Mouse (Mus musculus) liver, embryonic 11.5 days (tissue): ENCODE data around the gene Sh3rf1. TPM values are rescaled to one million over a fixed set of nuclear protein-coding genes. Genes with fewer than 3 reads are reported as not detected.

Experiments used
- ATAC-seq: fragments of 200-750 bp; cut with Nextera tagmentation; replicated peaks from 2 replicates; pipeline ENCODE4 v1.8.0; 2017; ENCODE audit warnings: moderate number of reproducible peaks, mild to moderate bottlenecking, moderate TSS enrichment, moderate library complexity; ENCODE audit not compliant: low FRiP score
- DNase-seq: peaks from one replicate; pipeline ENCODE4 v3.0.0-alpha.2; 2017; ENCODE audit warnings: low spot score
- H3K27ac ChIP-seq: fragments of 300-500 bp; sonication (generic); 2 replicates; pipeline ENCODE4 v1.5.1; 2014; ENCODE audit warnings: mild to moderate bottlenecking, low read depth, low read length, control low read depth
- H3K27me3 ChIP-seq: fragments of 300-500 bp; sonication (generic); replicated peaks from 2 replicates; pipeline ENCODE4 v1.6.1; 2014; ENCODE audit warnings: low read length, mixed read lengths; ENCODE audit not compliant: control insufficient read depth, insufficient read depth
- H3K36me3 ChIP-seq: fragments of 300-500 bp; sonication (generic); 2 replicates; pipeline ENCODE4 v1.6.1; 2014; ENCODE audit warnings: mild to moderate bottlenecking, low read length, moderate library complexity, mixed read lengths; ENCODE audit not compliant: control insufficient read depth, insufficient read depth
- H3K4me1 ChIP-seq: fragments of 300-500 bp; sonication (generic); replicated peaks from 2 replicates; pipeline ENCODE4 v1.6.1; 2014; ENCODE audit warnings: low read length, mixed read lengths; ENCODE audit not compliant: control insufficient read depth, insufficient read depth
- H3K4me2 ChIP-seq: fragments of 300-500 bp; sonication (generic); 2 replicates; pipeline ENCODE4 v1.6.1; 2014; ENCODE audit warnings: mild to moderate bottlenecking, control low read depth, moderate library complexity
- H3K4me3 ChIP-seq: fragments of 300-500 bp; sonication (generic); 2 replicates; pipeline ENCODE4 v1.5.1; 2014; ENCODE audit warnings: low read depth, low read length, control low read depth
- H3K9ac ChIP-seq: fragments of 300-500 bp; sonication (generic); 2 replicates; pipeline ENCODE4 v1.6.1; 2014; ENCODE audit warnings: low read depth, low read length, control low read depth
- H3K9me3 ChIP-seq: fragments of 300-500 bp; sonication (generic); 2 replicates; pipeline ENCODE4 v1.6.1; 2016; ENCODE audit warnings: low read length, inconsistent platforms, mixed read lengths; ENCODE audit not compliant: control insufficient read depth
- WGBS: fragments of 180-500 bp; shearing (Covaris S2); extraction: QIAGEN DNeasy Blood & Tissue Kit; methylation state at CpG from one replicate; pipeline ENCODE4 v1.1.7; 2014; 5-methylcytosine and 5-hydroxymethylcytosine counted together
- polyA plus RNA-seq: library from polyadenylated mRNA; unstranded; fragments of >200 nt; fragmentation: Nextera tagmentation; extraction: Ambion mirVana; gene quantifications from 2 replicates; pipeline ENCODE4 v1.2.1, GENCODE M21; 2014

Sh3rf1 gene
- polyA plus RNA-seq, 1 experiment from 2014 or later: 6.7 TPM

DNA sequence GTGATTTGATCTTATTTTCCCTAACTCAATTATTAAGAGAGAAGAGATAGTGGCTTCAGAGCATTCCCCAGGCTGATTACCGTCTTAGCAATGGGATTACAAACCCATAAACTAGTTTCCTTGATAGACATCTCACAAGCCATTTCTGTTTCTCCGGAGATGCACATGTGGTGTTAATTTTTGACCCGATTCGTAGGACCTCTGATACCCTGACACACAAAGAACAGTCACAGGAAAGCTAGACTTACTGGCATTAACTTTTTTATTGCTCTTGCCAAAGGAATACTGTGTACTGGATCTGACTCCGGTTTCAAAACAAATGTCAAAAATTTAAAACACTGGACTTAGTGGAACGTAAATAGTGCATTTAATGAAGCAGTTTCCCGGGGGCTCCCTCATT is 62.2 kb downstream of the Sh3rf1 start:
- ATAC-seq: no peak
- Histone ChIP-seq H3K4me2 (no peak overlapping the region), H3K27ac (no peak overlapping the region), H3K9ac (no peak overlapping the region), H3K36me3 (no peaks in the 10 kb centered on the region), H3K4me3 (no peak overlapping the region), H3K9me3 (no peaks in the 10 kb centered on the region), H3K27me3 (no peaks in the 10 kb centered on the region), H3K4me1 (peaks cover 21% of the 10 kb centered on the region)
- no peak for DNase-seq
- 59% methylated on average over 7 of the region's 7 CpGs for WGBS

DNA sequence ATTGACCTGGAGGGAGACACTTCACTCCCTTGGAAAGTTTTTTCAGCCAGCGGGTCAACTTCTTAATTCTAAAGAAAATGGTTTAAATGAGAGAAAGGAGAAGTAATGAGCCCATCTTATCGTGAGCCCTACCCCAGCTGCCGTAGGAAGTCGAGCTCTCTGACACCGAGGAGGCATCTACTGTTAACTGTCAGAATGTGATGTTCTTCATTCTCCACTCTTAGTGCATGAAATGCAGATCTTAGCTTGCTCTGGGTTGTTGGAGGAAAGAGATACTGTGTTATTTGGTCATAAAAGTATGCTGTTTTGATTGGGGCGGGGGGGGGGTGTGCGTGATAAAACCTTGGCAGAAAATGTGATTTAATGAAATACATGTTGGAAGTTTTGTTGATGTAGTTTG is 62.7 kb downstream of the Sh3rf1 start:
- ATAC-seq (no peak), DNase-seq (no peak)
- no peaks in the 10 kb centered on the region for H3K27me3 ChIP-seq
- H3K4me1 ChIP-seq: peaks cover 21% of the 10 kb centered on the region
- H3K4me2 ChIP-seq: no peak overlapping the region
- H3K9me3 ChIP-seq: no peaks in the 10 kb centered on the region
- H3K9ac ChIP-seq: no peak overlapping the region
- no peak overlapping the region for H3K27ac ChIP-seq
- no peak overlapping the region for H3K4me3 ChIP-seq
- WGBS: 50% methylated on average over 7 of the region's 7 CpGs
- H3K36me3 ChIP-seq: no peaks in the 10 kb centered on the region

DNA sequence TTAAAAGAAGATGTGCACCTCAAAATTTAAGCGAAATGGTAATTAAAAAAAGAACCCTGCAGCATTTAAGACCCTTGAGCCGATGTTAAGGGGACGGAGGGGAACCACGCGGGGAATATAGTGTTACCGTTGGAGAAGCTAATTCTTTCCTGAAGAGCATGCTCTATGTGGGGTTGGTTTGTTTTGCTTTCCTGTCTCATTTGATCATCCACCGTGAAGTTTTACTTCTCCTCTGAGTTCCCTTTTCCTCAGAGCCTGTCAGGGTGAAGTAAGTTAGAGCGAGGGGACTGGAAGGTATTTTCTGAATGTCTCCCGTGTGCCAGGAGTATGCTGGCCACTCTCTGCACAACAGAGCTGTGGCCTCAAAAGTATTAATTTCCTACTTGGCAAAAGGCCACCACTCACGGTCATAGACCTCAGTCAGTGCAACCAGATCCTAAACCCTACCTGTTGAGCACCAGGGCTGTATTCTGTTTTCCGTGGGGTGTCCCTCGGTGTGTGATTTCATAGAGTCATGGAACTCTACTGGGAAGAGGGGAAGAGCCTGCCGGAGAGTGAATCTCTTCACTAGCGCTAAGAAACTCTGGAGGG is 63.2 kb downstream of the Sh3rf1 start:
- H3K4me1 ChIP-seq: peaks cover 18% of the 10 kb centered on the region
- H3K4me3 ChIP-seq: no peak overlapping the region
- H3K9me3 ChIP-seq: no peaks in the 10 kb centered on the region
- H3K27ac ChIP-seq: no peak overlapping the region
- H3K9ac ChIP-seq: no peak overlapping the region
- no peak overlapping the region for H3K4me2 ChIP-seq
- 77% methylated on average over 14 of the region's 14 CpGs for WGBS
- DNase-seq: no peak
- H3K27me3 ChIP-seq: no peaks in the 10 kb centered on the region
- H3K36me3 ChIP-seq: no peaks in the 10 kb centered on the region
- ATAC-seq: no peak

DNA sequence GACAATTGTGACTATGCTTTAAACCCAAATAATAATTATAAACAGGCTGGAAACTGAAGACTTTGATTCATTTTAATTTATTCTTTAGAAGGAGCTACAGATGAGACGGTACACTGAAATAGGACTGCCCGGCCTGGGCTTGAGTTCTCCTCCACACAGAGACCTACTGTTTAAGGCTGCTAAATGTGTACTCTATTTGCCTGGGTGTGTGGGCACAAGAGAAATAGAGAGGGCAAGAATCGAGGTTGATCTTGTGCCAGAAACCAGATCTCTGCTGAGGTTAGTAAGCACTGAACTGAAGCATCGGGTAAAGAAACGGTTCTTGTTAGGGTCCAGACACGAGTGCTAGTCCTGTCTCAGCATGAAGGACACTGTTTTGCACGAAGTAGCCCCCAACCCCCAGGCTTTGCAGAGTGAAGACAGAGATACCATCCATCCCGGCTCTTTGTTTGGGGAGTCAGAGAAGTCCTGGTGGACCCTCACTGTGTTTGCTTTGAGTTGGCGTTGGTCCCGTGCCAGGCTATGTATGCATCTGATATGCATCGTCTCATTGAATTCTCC is 64.4 kb downstream of the Sh3rf1 start:
- no peaks in the 10 kb centered on the region for H3K36me3 ChIP-seq
- H3K4me1 ChIP-seq: peaks cover 11% of the 10 kb centered on the region
- H3K27ac ChIP-seq: no peak overlapping the region
- H3K27me3 ChIP-seq: no peaks in the 10 kb centered on the region
- DNase-seq: no peak
- no peak overlapping the region for H3K4me2 ChIP-seq
- H3K9me3 ChIP-seq: no peaks in the 10 kb centered on the region
- no peak overlapping the region for H3K4me3 ChIP-seq
- WGBS: 78% methylated on average over 11 of the region's 11 CpGs
- no peak for ATAC-seq
- no peak overlapping the region for H3K9ac ChIP-seq

DNA sequence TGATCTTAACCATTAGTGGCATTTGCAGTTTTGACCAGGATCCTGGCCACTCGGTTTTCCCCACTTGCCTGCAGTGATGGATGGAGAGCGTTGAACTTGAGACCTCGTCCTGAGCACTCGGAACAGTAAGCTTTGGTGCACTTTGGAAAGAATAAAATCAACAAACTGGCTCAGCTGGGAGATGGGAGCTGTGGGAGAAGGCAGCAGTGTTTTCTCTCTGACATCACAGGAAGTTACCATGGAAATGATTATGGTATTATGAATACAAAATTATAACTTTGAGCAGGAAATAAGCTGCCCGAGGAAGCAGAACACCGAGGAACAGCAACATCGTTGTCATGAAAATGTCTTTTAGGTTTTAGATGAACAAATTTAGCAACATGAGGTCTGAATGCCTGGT is 65.0 kb downstream of the Sh3rf1 start:
- 61% methylated on average over 7 of the region's 7 CpGs for WGBS
- Histone ChIP-seq H3K4me3 (no peak overlapping the region), H3K9me3 (no peaks in the 10 kb centered on the region), H3K27me3 (no peaks in the 10 kb centered on the region), H3K4me1 (peaks cover 7% of the 10 kb centered on the region), H3K9ac (no peak overlapping the region), H3K36me3 (no peaks in the 10 kb centered on the region), H3K27ac (no peak overlapping the region), H3K4me2 (no peak overlapping the region)
- ATAC-seq (no peak), DNase-seq (no peak)

DNA sequence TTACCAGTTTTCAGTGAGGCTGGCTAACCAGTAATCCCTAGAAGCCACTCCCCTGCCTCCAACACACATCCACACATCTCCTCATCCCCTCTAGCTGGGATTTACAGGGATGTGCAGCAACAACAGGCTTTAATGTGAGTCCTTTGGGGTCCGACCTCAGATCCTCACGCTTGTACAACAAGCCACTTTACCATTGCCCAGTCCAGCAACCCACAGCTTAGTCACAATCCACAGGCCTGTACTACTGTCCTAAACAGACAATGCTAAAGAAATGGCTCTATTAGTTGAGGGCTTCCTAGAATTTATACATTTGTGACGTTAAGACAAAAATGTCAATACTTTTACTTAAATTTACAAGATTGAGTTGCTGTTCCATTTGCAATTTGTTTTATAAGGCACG is 71.4 kb downstream of the Sh3rf1 start:
- Histone ChIP-seq H3K4me2 (no peak overlapping the region), H3K27me3 (no peaks in the 10 kb centered on the region), H3K36me3 (no peaks in the 10 kb centered on the region), H3K27ac (no peak overlapping the region), H3K9me3 (no peaks in the 10 kb centered on the region), H3K9ac (no peak overlapping the region), H3K4me3 (no peak overlapping the region), H3K4me1 (no peaks in the 10 kb centered on the region)
- no peak for ATAC-seq
- WGBS: 89% methylated on average over 4 of the region's 4 CpGs
- no peak for DNase-seq

DNA sequence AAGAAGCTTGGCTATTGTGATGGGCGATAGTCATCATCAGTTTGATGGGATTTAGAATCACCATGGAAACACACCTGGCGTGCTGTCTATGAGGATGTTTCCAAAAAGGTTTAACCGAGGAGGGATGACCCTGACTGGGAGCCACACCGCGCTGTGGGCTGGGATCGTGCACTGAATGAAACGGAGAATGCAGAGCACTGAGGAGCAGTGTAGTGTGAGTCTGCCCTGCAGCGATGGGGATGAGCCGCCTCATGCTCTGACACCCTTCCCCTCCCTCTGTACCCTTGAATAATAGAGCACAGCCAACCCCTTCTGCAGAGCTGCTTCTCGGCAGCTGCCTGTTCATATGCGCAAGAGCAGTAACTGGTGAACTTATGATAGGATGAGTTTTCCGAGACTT is 71.8 kb downstream of the Sh3rf1 start:
- Histone ChIP-seq H3K4me3 (no peak overlapping the region), H3K9me3 (no peaks in the 10 kb centered on the region), H3K4me1 (no peaks in the 10 kb centered on the region), H3K4me2 (no peak overlapping the region), H3K9ac (no peak overlapping the region), H3K36me3 (no peaks in the 10 kb centered on the region), H3K27ac (no peak overlapping the region), H3K27me3 (no peaks in the 10 kb centered on the region)
- 76% methylated on average over 12 of the region's 12 CpGs for WGBS
- DNase-seq (no peak), ATAC-seq (no peak)

DNA sequence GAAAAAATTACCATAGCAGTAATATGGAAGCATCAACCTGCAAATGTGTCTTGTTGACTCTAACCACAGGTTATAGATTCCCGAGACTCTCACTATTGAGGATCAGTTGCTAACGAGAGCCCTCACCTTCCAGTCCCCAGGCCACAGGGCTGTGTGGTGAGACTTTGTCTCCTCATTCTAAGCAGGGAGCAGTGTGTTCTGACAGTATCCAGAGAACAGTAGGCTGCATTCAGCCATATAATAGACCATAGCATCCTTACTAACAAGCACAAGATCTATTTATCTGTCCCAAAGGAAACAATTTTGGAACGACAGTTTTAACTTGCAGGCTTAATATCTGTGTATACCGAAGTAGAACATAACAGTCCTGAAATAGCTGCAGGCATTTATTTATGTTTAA is 75.2 kb downstream of the Sh3rf1 start:
- no peak overlapping the region for H3K4me2 ChIP-seq
- no peak for DNase-seq

DNA sequence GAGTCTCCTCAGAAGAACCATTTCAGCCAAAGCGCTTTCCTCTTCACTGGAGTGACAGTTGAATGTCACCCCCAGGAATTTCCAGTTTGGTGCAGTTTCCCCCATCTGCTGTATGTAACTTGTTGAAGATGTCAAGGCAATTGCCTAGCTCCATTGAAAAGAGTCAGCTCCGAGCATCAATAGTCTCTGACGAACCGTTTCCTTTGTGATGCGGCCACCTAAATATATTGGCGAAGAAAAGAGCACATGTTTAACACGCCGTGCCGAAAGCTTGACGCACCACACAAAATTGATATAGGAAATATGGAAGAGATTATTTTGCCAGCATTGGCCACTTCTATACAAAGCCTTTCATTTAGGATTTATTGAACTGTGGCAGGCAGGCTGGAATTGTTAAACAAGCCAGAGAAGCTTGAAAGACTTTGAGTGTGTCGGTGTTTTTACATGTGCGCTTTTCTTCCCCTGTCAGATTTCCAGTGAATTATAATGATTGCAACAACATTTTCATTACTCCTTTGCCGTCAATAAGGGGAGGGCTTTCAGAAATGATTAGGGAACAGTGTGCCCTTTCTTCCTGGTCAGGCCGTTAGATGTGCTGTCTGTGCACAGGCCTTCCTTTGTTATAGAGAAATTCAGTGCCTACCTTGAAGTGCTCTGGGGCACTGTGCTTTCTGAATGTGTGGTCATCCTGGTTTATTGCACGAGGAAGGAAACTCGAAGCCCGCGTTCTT is 77.8 kb downstream of the Sh3rf1 start:
- Histone ChIP-seq H3K9ac (no peak overlapping the region), H3K27me3 (no peaks in the 10 kb centered on the region), H3K4me1 (no peaks in the 10 kb centered on the region), H3K27ac (no peak overlapping the region), H3K9me3 (no peaks in the 10 kb centered on the region), H3K4me3 (no peak overlapping the region), H3K36me3 (no peaks in the 10 kb centered on the region), H3K4me2 (no peak overlapping the region)
- DNase-seq: no peak
- ATAC-seq: no peak
- 90% methylated on average over 18 of the region's 18 CpGs for WGBS

More for the DNA sequence above, 75.2 kb downstream of the Sh3rf1 start:
- H3K9ac ChIP-seq: no peak overlapping the region
- no peaks in the 10 kb centered on the region for H3K9me3 ChIP-seq
- no peak overlapping the region for H3K27ac ChIP-seq
- no peaks in the 10 kb centered on the region for H3K27me3 ChIP-seq
- H3K36me3 ChIP-seq: no peaks in the 10 kb centered on the region
- no peaks in the 10 kb centered on the region for H3K4me1 ChIP-seq
- ATAC-seq: no peak
- H3K4me3 ChIP-seq: no peak overlapping the region
- 75% methylated on average over 4 of the region's 4 CpGs for WGBS
